14 mouse cellular contexts compared by ENCODE assay signal in the genomic region with DNA sequence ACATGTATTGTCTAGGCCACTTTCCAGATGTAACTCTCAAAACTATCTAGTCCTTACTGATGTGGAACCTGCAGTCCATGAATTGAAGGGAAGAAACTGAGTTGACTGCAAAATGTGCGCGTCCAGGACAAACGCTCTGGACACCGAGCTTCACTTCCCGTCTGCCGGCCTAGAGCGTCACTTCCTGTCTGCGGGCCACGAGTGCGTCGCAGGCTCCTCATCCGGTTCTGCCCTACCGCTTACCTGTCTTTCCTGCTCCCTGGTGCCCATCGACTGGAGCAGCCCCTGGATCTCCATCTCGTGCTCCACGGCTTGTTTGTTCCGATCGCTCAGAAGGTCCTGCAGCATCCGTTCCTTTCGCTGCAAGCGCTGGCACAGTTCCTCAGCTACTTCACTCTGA.
"Had no signal": no experiment of that assay in that cellular context is flagged by ENCODE, and none has a peak within 500 bp of the region (broad histone marks: within the 10 kb centered on the region; RNA-seq: fewer than 3 reads in every experiment).

No protein-coding gene starts in this region.

- H3K4me1 ChIP-seq: limb, embryonic 12.5 days; limb, embryonic 15.5 days; midbrain, embryonic 13.5 days had no signal

- H3K4me3 ChIP-seq: limb, embryonic 12.5 days; limb, embryonic 15.5 days; midbrain, embryonic 13.5 days had no signal

- H3K27me3 ChIP-seq: limb, embryonic 12.5 days; limb, embryonic 15.5 days; midbrain, embryonic 13.5 days had no signal

- ATAC-seq: liver, postnatal 0 days; lung, postnatal 0 days; midbrain, embryonic 13.5 days; midbrain, embryonic 16.5 days had no signal

- DNase-seq: kidney, adult 9 months; kidney, postnatal 14 days; kidney, postnatal 4 days; left cerebral cortex, postnatal 4 days; liver, postnatal 0 days; lung, embryonic 14.5 days; thymus, postnatal 25 days had no signal

- H3K27ac ChIP-seq: limb, embryonic 12.5 days; limb, embryonic 15.5 days; liver, embryonic 14.5 days; macrophage; midbrain, embryonic 13.5 days had no signal
